Mouse (Mus musculus) thymus, postnatal 14 days (tissue): ENCODE results near the gene Dusp16.

ENCODE experiments used
- DNase-seq: peaks from one replicate; pipeline ENCODE4 v3.0.0; 2021

The Dusp16 gene

GRCm38 (mm10) chr6:134733800-134734221 is 58.6 kb downstream of the Dusp16 start:
- no peak for DNase-seq

GRCm38 (mm10) chr6:134732813-134733212 is 59.6 kb downstream of the Dusp16 start:
- DNase-seq = no peak

GRCm38 (mm10) chr6:134730978-134731377 is 61.4 kb downstream of the Dusp16 start:
- no peak for DNase-seq

- DNase-seq = no peak
These were observed 67.0 kb downstream of the Dusp16 start for GRCm38 (mm10) chr6:134725406-134725805.

- no peak for DNase-seq
These were observed 68.4 kb downstream of the Dusp16 start for GRCm38 (mm10) chr6:134723833-134724553.

GRCm38 (mm10) chr6:134723326-134723725 is 69.1 kb downstream of the Dusp16 start:
- no peak for DNase-seq

GRCm38 (mm10) chr6:134722906-134723305 is 69.5 kb downstream of the Dusp16 start:
- no peak for DNase-seq

GRCm38 (mm10) chr6:134721729-134722269 is 70.6 kb downstream of the Dusp16 start:
- no peak for DNase-seq

GRCm38 (mm10) chr6:134720150-134720549 is 72.3 kb downstream of the Dusp16 start:
- no peak for DNase-seq

GRCm38 (mm10) chr6:134719156-134719555 is 73.3 kb downstream of the Dusp16 start:
- DNase-seq = no peak

- DNase-seq = no peak
These were observed 73.8 kb downstream of the Dusp16 start for GRCm38 (mm10) chr6:134718668-134719065.

GRCm38 (mm10) chr6:134717886-134718667 is 74.3 kb downstream of the Dusp16 start:
- no peak for DNase-seq

- no peak for DNase-seq
These were observed 76.2 kb downstream of the Dusp16 start for GRCm38 (mm10) chr6:134716168-134716587.

GRCm38 (mm10) chr6:134713897-134714296 is 78.5 kb downstream of the Dusp16 start:
- DNase-seq = no peak

- DNase-seq = no peak
These were observed 79.1 kb downstream of the Dusp16 start for GRCm38 (mm10) chr6:134713321-134713720.

GRCm38 (mm10) chr6:134710020-134710419 is 82.4 kb downstream of the Dusp16 start:
- DNase-seq = no peak

GRCm38 (mm10) chr6:134706467-134706866 is 86.0 kb downstream of the Dusp16 start:
- DNase-seq = no peak

- no peak for DNase-seq
These were observed 89.3 kb downstream of the Dusp16 start for GRCm38 (mm10) chr6:134703053-134703690.

GRCm38 (mm10) chr6:134702184-134702583 is 90.2 kb downstream of the Dusp16 start:
- DNase-seq = no peak

GRCm38 (mm10) chr6:134701211-134701602 is 91.2 kb downstream of the Dusp16 start:
- no peak for DNase-seq

GRCm38 (mm10) chr6:134700451-134701210 is 91.8 kb downstream of the Dusp16 start:
- peak; percentile 38 for DNase-seq

GRCm38 (mm10) chr6:134698243-134698642 is 94.2 kb downstream of the Dusp16 start:
- no peak for DNase-seq

GRCm38 (mm10) chr6:134696554-134696953 is 95.9 kb downstream of the Dusp16 start:
- no peak for DNase-seq
